Mouse (Mus musculus): ENCODE measurements around the gene Ddo. TPM values are rescaled to one million over a fixed set of nuclear protein-coding genes. Genes with fewer than 3 reads are reported as not detected.

The Ddo gene
- total RNA-seq, 1 experiment from 2014 or later, result 25.9 TPM

GRCm38 (mm10) chr10:40665270-40665669 is 35.5 kb downstream of the Ddo start:
- DNase-seq, result no peak

GRCm38 (mm10) chr10:40666943-40667342 is 37.1 kb downstream of the Ddo start:
- no peak for DNase-seq

DNA sequence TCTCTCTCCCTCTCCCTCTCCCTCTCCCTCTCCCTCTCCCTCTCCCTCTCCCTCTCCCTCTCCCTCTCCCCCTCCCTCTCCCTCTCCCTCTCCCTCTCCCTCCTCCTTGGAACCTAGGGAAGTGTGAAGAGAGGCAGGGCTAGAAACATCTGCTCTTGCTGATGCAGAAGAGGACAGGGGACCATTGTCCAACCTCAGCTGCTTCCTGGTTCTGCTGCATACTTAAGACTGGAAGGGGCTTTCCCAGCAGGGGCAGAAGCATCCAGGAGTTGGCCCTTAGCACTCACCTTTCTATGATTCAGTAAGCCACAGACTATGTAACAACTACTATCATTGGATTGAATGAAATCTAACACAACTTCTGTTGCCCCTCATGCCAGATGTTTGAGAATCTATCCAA is 38.8 kb downstream of the Ddo start:
- DNase-seq, result no peak

DNA sequence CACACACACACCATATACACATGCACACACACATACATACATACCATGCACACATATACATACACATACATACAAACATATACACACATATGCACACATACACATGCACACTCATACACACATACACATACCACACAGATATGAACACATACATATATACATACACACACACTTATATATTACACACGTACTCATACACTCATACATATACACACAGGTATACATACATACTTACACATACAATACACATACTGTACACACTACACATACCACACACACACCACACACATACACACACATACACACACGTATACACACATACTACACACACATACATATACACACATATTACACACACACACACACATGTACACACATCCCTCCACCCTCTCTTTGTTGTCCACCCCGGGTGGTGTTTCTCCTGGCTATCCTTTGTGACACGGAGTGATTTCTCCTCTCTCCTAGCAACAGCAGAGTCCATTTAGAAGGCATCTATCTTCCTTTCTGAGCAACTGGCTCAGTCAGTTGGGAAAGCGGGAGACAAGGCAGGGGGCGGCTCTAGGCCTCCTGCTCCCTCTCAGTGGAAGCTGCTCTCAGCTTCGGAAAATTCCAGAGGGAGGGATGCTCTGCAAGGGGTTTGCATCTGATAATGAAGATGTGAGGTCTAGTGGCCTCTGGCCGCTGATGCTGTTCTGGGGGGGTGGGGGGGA is 42.9 kb downstream of the Ddo start:
- no peak for DNase-seq

DNA sequence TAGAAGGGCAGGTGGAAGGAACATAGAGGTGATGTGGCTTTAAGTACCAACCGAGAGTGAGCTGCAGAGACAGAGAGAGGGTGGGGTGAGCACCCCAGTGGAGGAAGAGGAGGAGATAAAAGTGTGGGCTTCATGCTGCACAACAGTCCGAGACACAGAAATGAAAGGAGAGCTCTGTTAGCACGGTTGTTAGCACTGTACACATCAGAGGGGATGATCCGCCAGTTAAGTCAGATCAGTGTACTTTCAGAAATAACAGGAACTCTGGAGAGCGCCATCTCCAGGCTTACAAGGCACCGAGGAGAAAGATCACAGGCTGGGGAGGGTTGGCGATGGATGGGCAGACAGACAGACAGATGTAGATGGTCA is 43.5 kb downstream of the Ddo start:
- no peak for DNase-seq

DNA sequence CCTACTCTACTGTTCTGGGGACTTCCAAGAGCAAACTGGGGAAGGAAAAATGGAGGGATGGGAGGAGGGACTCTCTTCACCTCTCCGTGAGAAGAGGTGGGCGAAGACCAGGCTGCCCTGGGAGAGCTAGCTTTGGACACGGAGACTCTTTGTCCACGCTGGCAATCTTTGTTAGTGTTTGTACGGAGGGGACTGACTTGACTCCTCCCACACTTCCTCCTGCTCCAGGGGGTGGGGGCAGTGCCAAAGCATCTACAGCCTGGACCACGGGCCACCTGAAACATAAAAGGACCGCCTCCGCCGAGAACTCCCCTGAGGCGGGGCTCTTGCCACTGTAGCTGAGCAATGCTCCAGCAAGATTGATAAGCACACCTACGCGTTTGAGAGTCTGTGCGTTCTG is 44.3 kb downstream of the Ddo start:
- no peak for DNase-seq

GRCm38 (mm10) chr10:40675921-40676320 is 46.1 kb downstream of the Ddo start:
- DNase-seq, result peak; percentile 21

- no peak for DNase-seq
These were observed 48.7 kb downstream of the Ddo start for GRCm38 (mm10) chr10:40678477-40678876.

- peak; percentile 24 for DNase-seq
These were observed 52.7 kb downstream of the Ddo start for GRCm38 (mm10) chr10:40682470-40682869.

GRCm38 (mm10) chr10:40683092-40683867 is 53.5 kb downstream of the Ddo start, which contains the start of gene Mettl24:
Gene Mettl24, plus strand, starts transcription at chr10:40683282.
- peak; percentile 89 for DNase-seq

DNA sequence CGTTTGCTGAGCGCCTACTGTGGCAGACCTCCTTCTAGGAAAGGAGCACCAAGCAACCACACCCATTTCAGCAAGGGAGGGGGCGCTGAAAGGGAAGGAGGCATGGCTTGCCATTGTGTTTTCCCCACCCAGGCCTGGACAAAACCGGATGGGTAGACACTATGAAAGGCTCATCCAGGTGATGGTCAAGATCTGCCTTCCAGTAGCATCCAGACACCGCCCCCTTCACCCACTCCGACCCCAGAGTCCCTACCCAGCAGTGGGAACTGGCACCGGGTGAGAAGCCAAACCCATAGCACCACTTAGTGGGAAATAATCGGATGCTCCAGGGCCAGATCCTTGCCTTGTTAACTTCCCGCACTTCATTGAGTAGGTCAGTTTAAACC is 54.0 kb downstream of the Ddo start:
- DNase-seq, result no peak

DNA sequence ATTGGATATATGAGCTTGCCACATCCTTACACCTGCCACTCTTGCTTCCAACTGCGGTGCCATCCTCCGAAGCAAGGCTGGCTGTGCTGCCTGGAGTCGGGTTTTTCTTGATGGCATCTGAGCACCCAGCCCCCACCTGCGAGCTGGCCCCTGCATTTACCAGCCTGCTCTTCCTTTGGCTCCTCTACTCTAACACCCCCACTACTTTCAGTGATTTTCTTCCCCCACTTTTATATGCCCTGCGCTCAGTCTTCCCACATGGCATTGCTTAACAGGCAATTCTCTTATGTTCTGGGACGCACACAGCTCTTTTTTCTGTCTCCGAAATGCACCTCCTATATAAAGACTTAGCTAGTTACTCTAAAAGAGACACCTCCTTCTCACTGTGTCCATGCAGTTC is 54.5 kb downstream of the Ddo start:
- DNase-seq, result no peak

DNA sequence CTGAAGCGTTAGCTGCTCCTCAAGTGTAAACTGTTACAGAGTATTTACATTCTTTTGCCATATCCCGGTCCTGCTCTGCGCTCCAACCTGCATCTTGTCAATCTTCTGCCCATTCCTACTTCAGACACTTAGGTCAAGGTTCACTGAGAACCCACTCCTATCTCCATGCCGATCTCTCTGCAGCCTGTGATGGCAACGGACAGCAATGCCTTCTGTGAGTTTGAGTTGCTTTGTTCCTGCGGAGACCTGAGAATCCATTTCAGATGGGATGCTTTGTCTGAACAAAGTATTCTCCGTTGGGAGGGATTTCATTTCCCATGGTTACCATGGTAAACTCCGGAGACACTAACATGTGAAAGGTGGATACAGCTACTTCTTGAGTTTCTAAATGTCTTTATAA is 55.8 kb downstream of the Ddo start:
- no peak for DNase-seq

DNA sequence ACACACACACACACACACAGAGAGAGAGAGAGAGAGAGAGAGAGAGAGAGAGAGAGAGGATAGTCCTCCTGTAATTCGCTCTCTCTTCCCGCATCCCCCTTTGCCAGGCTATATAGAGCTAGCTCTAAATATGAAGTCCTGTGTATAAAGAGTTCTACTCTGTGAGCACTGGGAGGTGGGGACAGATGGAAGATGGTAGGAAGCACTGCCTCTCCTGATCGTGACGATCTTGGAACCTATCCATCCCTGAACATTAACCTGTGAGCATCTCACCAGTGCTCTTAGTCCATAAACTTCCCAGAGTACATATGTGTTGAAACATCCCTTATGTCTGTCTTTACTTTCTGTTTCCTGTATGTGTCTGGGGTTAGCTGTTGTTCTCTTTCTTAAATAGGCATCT is 57.2 kb downstream of the Ddo start:
- DNase-seq, result no peak

DNA sequence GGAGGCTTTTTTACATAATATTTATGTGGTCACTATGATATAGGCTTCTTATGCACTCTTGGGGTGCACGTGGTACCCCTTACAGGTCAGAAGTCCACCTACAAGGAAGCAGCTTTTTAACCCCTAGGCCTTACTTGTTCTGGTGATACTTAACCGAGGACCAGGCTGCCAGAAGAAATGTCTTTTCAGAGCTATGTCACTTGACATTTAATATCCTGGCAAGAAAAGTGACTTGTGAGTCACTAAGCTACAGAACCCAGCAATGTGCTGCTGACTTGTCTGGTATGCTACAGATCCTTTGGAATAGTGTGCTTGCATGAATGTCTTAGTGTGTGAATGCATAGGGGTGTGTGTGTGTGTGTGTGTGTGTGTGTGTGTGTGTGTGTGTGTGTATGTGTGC is 57.6 kb downstream of the Ddo start:
- DNase-seq, result no peak

- DNase-seq, result no peak
These were observed 58.5 kb downstream of the Ddo start for GRCm38 (mm10) chr10:40688266-40688665.

GRCm38 (mm10) chr10:40688873-40689272 is 59.1 kb downstream of the Ddo start:
- no peak for DNase-seq

DNA sequence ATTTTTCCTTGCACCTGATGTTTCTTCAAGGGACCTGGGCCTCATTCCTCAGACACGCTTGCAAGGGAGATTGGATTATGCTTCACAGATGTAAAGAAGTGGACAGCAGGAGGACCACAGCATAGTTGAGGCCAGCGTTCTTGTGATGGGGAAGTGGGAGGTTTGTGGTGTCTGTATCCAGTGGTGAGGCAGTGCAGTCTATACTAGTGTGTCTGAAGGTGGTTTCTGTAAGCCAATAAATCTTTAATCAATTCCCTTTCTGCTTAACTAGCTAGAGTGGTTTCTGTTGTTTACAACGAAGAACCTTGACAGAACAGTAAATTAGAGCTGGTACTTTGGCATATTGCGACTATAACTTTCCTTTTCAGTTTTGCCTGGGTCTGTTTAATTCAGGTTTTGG is 68.8 kb downstream of the Ddo start:
- no peak for DNase-seq

GRCm38 (mm10) chr10:40711127-40711526 is 81.3 kb downstream of the Ddo start:
- DNase-seq, result no peak

DNA sequence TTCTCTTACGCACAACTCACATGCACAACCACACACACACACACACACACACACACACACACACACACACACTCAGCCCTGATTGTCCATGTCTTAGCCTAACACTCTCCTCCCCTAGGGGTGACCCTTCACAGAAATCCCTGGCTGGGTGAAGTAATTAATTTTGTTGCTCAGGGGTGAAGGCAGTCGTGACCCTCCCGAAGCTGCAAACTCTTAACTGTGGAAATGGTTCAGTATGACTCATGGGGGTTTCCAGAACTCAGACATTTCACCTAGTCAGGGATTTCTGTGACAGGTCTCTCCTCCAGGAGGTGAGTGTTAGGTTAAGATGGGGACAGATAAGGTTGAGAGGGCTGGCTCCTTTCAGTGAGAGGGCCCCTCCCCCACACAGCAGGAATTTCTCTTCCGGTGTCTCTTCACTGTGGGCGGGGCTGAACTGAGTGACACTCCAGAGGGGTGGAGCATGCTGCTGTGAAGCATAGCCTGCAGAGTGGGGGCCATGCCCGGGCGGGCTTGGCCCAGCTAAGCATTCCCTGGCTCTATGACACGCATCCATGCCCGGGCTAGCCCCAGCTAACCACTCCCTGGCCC is 83.3 kb downstream of the Ddo start:
- peak; percentile 73 for DNase-seq

DNA sequence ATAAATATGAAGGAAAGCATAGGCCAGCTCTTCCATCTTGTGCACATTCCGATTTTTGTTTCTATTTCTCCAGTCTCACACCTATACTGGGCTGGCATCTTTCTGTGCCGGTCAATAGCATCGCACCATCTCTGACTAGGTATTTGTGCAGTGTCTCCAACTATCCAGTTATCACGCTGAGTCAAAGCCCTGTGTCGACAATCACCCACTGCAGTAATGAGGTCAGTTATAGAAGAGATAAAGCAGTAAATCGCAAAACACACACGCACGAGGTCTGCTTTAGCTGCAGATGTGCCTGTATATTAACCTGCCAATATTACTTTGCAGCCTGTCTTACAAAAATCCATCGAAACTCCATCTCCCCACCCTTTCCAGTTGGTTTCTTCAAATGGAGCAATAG is 84.0 kb downstream of the Ddo start:
- DNase-seq, result no peak

- DNase-seq, result peak; percentile 59
These were observed 85.3 kb downstream of the Ddo start for GRCm38 (mm10) chr10:40715151-40715550.

- DNase-seq, result no peak
These were observed 86.5 kb downstream of the Ddo start for GRCm38 (mm10) chr10:40716296-40716695.

- no peak for DNase-seq
These were observed 86.9 kb downstream of the Ddo start for GRCm38 (mm10) chr10:40716713-40717112.
